In the genomic region with DNA sequence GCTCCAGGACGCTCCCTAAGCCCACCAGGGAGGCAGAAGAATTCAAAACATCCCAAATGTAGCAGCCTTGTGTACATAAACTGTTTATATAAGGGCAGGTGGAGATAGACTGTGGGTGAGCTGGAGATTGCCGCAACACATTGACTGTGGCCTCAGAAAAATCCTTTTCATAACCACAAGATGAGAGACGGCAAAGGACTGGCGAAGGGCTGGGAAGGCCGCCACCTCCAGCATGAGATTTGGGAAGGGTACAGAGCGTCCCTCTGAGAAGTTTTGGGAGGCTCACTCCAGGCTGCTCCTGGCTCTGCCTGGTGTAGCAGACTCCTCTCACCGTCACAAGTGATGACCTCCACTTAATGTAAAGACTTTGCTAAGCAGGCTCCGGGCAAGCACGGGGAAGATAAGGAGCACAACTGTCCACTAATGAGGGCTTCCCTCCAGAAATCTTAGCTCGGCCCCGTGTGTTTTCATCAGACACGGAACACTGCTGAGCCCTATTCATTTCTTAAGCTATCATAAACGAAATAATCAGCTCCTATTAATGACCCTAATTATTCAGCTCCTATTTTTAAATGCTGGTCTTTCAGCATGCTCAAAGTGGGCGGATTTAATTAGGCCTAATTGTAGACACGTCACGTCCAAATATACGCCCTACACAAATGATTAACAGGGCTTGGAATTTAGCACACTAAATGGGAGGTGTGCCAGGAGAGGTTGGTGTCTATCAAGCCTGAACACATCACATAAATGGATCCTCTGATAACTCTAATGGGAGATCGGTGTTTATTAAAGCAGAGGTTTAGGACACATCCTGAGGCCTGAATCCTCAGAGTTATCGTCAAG, we compare ENCODE assay signal across 10 mouse cellular contexts. TPM values are rescaled to one million over a fixed set of nuclear protein-coding genes. Genes with fewer than 3 reads are reported as not detected.
DNase-seq lines count a peak whose midpoint lies in the region; ATAC-seq lines count a peak whose summit lies in the region.
"Had no signal": no experiment of that assay in that cellular context is flagged by ENCODE, and none has a peak within 500 bp of the region (broad histone marks: within the 10 kb centered on the region; RNA-seq: fewer than 3 reads in every experiment).

No protein-coding gene starts in this region.

- H3K9me3 ChIP-seq in forebrain, embryonic 15.5 days = no peaks in the 10 kb centered on the region
- H3K9me3 ChIP-seq: hindbrain, embryonic 10.5 days; lung, embryonic 15.5 days had no signal

- H3K9ac ChIP-seq in forebrain, embryonic 15.5 days (replicated peaks) = no peak overlapping the region
- H3K9ac ChIP-seq: lung, embryonic 15.5 days had no signal

- ATAC-seq in forebrain, embryonic 15.5 days (replicated peaks) = peak; percentile 63

- 14% methylated on average over 19 of the region's 19 CpGs for WGBS in forebrain, embryonic 15.5 days

- DNase-seq in left cerebral cortex, adult 11 months (ENCODE audit: low spot score) = peak; percentile 29
- DNase-seq in left cerebral cortex, adult 18-20 months (ENCODE audit: low spot score in 2 of 2) = no peak
- peak; percentile 73 for DNase-seq in Muller cell, postnatal 12 days (ENCODE audit: inconsistent ontology term)
- peak; percentile 63 for DNase-seq in kidney, postnatal 14 days
- DNase-seq in adrenal gland, postnatal 14 days = no peak
- no peak for DNase-seq in thymus, postnatal 10 days (ENCODE audit: low spot score in 2 of 2)
- DNase-seq in embryo, embryonic 10 days (ENCODE audit: low spot score) = no peak

- H3K27ac ChIP-seq in forebrain, embryonic 15.5 days (replicated peaks) = no peak overlapping the region
- H3K27ac ChIP-seq: hindbrain, embryonic 10.5 days; lung, embryonic 15.5 days had no signal

- H3K4me1 ChIP-seq in forebrain, embryonic 15.5 days = peaks cover 15% of the 10 kb centered on the region

- no peak overlapping the region for H3K4me3 ChIP-seq in forebrain, embryonic 15.5 days
- H3K4me3 ChIP-seq: hindbrain, embryonic 10.5 days; lung, embryonic 15.5 days had no signal

- H3K27me3 ChIP-seq in forebrain, embryonic 15.5 days = no peaks in the 10 kb centered on the region
- H3K27me3 ChIP-seq: lung, embryonic 15.5 days had no signal

- H3K36me3 ChIP-seq in forebrain, embryonic 15.5 days = no peaks in the 10 kb centered on the region
- H3K36me3 ChIP-seq: hindbrain, embryonic 10.5 days; lung, embryonic 15.5 days had no signal

- no peak overlapping the region for H3K4me2 ChIP-seq in forebrain, embryonic 15.5 days (replicated peaks)
- H3K4me2 ChIP-seq: lung, embryonic 15.5 days had no signal

RNA-seq across cellular contexts. Expression of a gene that starts 33.5 kb away (rescaled TPM):
- 10 to 100 TPM; 68.8 to 78.1 TPM for total RNA-seq in left cerebral cortex, adult 18-20 months (2021)
- polyA plus RNA-seq in forebrain, embryonic 15.5 days (2015; fragmentation: Nextera tagmentation; extraction: Ambion mirVana) = 14.4 and 16.9 TPM in 2 replicates
- 69.5 and 77.3 TPM in 2 replicates for total RNA-seq in adrenal gland, postnatal 14 days (2021)

Comparison
In these comparisons a context has a peak if more than half of its experiments do, and no peak if none do; other contexts are left out.
1. DNase-seq: peak in left cerebral cortex, adult 11 months (single experiment), Muller cell, postnatal 12 days (single experiment) and kidney, postnatal 14 days (single experiment); none in left cerebral cortex, adult 18-20 months (0 of 2), adrenal gland, postnatal 14 days (single experiment), thymus, postnatal 10 days (0 of 2) and embryo, embryonic 10 days (single experiment).